Mouse (Mus musculus): ENCODE data around the gene Rasa3. TPM values are rescaled to one million over a fixed set of nuclear protein-coding genes. Genes with fewer than 3 reads are reported as not detected.
A peak's percentile ranks its signal among the peaks of the same experiment; 100 is the strongest.

Rasa3 gene
- 28.5 and 28.6 TPM in 2 replicates for polyA plus RNA-seq (2015; fragmentation: Nextera tagmentation; extraction: Ambion mirVana)

DNA sequence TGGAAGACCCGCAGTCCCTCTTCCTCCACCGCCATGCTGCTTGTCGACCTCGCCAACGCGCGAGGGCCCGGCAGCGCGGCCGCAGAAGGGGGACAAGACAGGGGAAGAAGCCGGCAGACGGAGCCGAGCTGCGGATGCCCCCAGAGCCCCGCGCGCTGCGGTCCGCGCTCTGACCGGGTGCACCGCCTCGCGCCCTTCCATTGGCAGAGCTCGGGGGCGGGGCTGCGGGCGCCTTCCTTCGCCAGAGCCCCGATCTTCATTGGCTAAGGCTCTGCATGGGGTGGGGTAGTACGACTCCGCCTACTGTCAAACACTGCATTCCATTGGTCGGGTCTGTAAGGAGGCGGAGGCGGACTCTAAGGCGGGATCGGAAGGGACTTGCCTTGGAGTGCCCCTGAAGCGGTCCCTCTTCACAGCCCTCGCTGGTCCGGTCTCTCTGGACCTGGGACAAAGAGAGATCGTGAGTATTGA is at the start of gene Rasa3:
Rasa3 (minus strand) TSS at position 191 of the 471 bp plus-strand sequence.
- peak; percentile 96 for ATAC-seq
- TF ChIP-seq CTCF (IDR thresholded peaks at IDR 0.05) (no peak), EP300 (IDR thresholded peaks at IDR 0.05) (no peak)
- peak; percentile 99 for DNase-seq (ENCODE audit: low spot score)
- peak within 1 kb of the TSS; percentile 96 for H3K27ac ChIP-seq (ENCODE audit: low read length)
- peak within 1 kb of the TSS; percentile 86 for H3K4me3 ChIP-seq (ENCODE audit: low read depth, low read length)
- no peaks in the 10 kb centered on the region for H3K9me3 ChIP-seq (ENCODE audit: low read length)
- H3K4me1 ChIP-seq (ENCODE audit: insufficient read depth, low read depth, low read length): peaks cover 14% of the 10 kb centered on the region; the same call in 1 of the 2 replicates
- H3K36me3 ChIP-seq (ENCODE audit: insufficient read depth, low read length): no peaks in the 10 kb centered on the region
- WGBS: 4% methylated on average over 29 of the region's 42 CpGs
- H3K9ac ChIP-seq (replicated peaks; ENCODE audit: low read depth): peak within 1 kb of the TSS; percentile 79
- H3K4me2 ChIP-seq (replicated peaks; ENCODE audit: low read depth, low read length): peak within 1 kb of the TSS; percentile 91
- H3K27me3 ChIP-seq (replicated peaks; ENCODE audit: insufficient read depth, low read length): no peaks in the 10 kb centered on the region

DNA sequence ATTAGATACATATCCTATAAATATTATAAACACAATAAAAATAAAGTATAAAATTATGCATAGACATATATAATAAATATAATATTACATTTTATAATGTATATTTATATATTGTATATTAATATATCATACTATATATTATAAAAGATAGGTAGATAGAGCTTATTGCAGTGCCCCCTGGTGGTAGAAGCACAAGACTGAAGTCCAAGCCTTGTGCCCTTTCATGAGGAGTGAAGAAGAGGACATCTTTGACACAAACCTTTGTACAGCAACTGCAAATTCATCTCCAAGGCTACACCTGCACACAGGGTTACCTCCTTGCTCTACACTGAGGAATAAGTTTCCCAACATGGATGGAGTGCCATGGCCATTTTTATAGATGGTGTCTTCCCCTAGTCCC is 48.3 kb upstream of the Rasa3 start:
- TF ChIP-seq EP300 (IDR thresholded peaks at IDR 0.05) (no peak), CTCF (IDR thresholded peaks at IDR 0.05) (peak; percentile 73)
- H3K9me3 ChIP-seq (ENCODE audit: low read length): no peaks in the 10 kb centered on the region
- peak; percentile 78 for DNase-seq (ENCODE audit: low spot score)
- H3K4me3 ChIP-seq (ENCODE audit: low read depth, low read length): no peak overlapping the region
- no peaks in the 10 kb centered on the region for H3K27me3 ChIP-seq (replicated peaks; ENCODE audit: insufficient read depth, low read length)
- no peak overlapping the region for H3K27ac ChIP-seq (ENCODE audit: low read length)
- no peak for ATAC-seq
- H3K36me3 ChIP-seq (ENCODE audit: insufficient read depth, low read length): no peaks in the 10 kb centered on the region
- H3K9ac ChIP-seq (replicated peaks; ENCODE audit: low read depth): no peak overlapping the region
- H3K4me2 ChIP-seq (replicated peaks; ENCODE audit: low read depth, low read length): no peak overlapping the region
- no peaks in the 10 kb centered on the region for H3K4me1 ChIP-seq (ENCODE audit: insufficient read depth, low read depth, low read length)

DNA sequence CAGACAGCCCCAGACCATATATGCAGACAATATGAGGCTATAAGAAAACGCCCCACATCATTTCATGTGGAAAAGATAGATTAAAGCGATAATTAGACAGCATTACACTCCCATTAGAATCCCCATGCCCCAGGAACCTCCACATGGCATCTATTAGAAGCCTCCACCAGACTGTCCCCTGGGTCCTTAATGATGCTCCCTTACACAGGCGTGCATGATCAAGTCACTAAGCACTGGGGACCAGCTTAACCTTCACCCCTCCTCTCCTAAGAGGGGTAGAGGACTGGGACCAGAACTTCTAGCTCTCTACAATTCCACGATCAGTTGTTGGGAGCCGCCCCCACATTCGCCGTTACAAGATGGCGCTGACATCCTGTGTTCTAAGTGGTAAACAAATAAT is 41.6 kb upstream of the Rasa3 start:
- ATAC-seq: no peak
- Histone ChIP-seq H3K9me3 (ENCODE audit: low read length) (no peaks in the 10 kb centered on the region), H3K27me3 (replicated peaks; ENCODE audit: insufficient read depth, low read length) (no peaks in the 10 kb centered on the region), H3K4me3 (ENCODE audit: low read depth, low read length) (no peak overlapping the region), H3K36me3 (ENCODE audit: insufficient read depth, low read length) (no peaks in the 10 kb centered on the region), H3K4me2 (replicated peaks; ENCODE audit: low read depth, low read length) (no peak overlapping the region), H3K9ac (replicated peaks; ENCODE audit: low read depth) (no peak overlapping the region), H3K27ac (ENCODE audit: low read length) (no peak overlapping the region), H3K4me1 (ENCODE audit: insufficient read depth, low read depth, low read length) (no peaks in the 10 kb centered on the region)
- 93% methylated on average over 8 of the region's 8 CpGs for WGBS
- TF ChIP-seq CTCF (IDR thresholded peaks at IDR 0.05) (no peak), EP300 (IDR thresholded peaks at IDR 0.05) (no peak)
- DNase-seq (ENCODE audit: low spot score): no peak

DNA sequence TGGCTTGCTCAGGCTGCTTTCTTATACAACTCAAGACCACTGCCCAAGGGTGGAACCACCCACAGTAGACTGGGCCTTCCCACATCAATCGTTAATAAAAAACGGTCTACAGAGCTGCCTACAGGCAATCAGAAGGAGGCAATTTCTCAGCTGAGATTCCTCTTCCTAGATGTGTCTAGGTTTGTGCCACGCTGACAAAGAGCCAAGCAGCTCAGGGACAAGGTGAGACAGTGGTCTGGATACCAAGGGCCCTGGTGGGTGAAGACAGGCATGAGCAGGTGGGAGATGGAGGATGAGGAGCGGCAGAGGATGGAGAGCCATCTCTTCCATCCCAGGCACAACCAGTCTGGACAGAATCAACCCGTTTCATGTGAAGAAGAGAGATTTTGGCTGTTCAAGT is 31.1 kb upstream of the Rasa3 start:
- H3K9me3 ChIP-seq (ENCODE audit: low read length): no peaks in the 10 kb centered on the region
- DNase-seq (ENCODE audit: low spot score) (no peak), ATAC-seq (no peak)
- H3K36me3 ChIP-seq (ENCODE audit: insufficient read depth, low read length): no peaks in the 10 kb centered on the region
- H3K4me1 ChIP-seq (ENCODE audit: insufficient read depth, low read depth, low read length): no peaks in the 10 kb centered on the region
- no peaks in the 10 kb centered on the region for H3K27me3 ChIP-seq (replicated peaks; ENCODE audit: insufficient read depth, low read length)
- 89% methylated on average over 5 of the region's 5 CpGs for WGBS
- H3K9ac ChIP-seq (replicated peaks; ENCODE audit: low read depth): no peak overlapping the region
- H3K27ac ChIP-seq (ENCODE audit: low read length): no peak overlapping the region
- no peak overlapping the region for H3K4me3 ChIP-seq (ENCODE audit: low read depth, low read length)
- no peak overlapping the region for H3K4me2 ChIP-seq (replicated peaks; ENCODE audit: low read depth, low read length)
- no peak for TF ChIP-seq EP300 (IDR thresholded peaks at IDR 0.05)
- no peak for TF ChIP-seq CTCF (IDR thresholded peaks at IDR 0.05)

DNA sequence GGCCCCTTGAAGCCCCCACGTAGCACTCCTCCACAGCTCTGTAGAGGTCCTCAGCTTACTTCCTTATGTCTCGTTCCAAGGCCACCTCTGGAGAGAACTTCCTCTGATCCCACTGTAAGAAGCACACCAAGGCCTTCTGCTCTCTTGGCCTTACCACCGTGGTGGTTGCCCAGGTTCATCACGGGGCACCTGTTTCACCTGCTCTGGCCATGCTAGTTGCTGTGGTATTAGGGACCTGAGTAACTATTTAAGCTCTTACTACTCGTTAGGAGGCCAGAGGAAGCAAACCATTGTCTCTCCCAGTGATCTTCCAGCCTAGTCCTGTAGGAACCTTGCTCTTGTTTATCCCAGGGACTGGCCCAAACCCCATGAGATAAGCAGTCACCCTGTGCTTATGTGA is 29.5 kb upstream of the Rasa3 start:
- TF ChIP-seq EP300 (IDR thresholded peaks at IDR 0.05) (no peak), CTCF (IDR thresholded peaks at IDR 0.05) (no peak)
- WGBS: 79% methylated on average over 5 of the region's 5 CpGs

DNA sequence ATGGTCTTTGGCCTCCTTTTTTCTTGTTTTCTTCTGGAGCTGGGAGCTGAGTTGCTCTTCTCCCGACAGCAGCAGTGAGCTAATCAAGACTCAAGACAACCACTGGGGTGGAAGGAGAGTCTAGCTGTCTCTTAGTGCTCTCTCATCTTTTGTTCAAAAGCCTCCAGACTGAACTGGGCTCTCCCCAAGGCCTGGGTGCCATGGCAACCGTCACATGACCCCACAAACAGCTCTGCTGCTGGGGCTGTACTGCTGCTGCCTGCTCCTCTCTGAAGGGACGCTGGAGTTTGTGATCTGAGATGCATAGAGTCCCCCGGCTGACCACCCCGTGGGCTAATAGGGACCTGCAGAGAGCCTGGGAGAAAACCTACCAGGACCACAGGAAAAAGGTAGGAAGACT is 28.3 kb upstream of the Rasa3 start, which contains the start of gene Cfap97d2:
Cfap97d2 (plus strand) TSS at position 222 of the 400 bp plus-strand sequence.
- peak; percentile 36 for DNase-seq (ENCODE audit: low spot score)
- WGBS: 18% methylated on average over 5 of the region's 5 CpGs
- Histone ChIP-seq H3K4me3 (ENCODE audit: low read depth, low read length) (no peak within 1 kb of the TSS), H3K36me3 (ENCODE audit: insufficient read depth, low read length) (no peaks in the 10 kb centered on the region), H3K9ac (replicated peaks; ENCODE audit: low read depth) (no peak within 1 kb of the TSS), H3K4me2 (replicated peaks; ENCODE audit: low read depth, low read length) (no peak within 1 kb of the TSS), H3K4me1 (ENCODE audit: insufficient read depth, low read depth, low read length) (no peaks in the 10 kb centered on the region), H3K27ac (ENCODE audit: low read length) (no peak within 1 kb of the TSS), H3K9me3 (ENCODE audit: low read length) (no peaks in the 10 kb centered on the region), H3K27me3 (replicated peaks; ENCODE audit: insufficient read depth, low read length) (no peaks in the 10 kb centered on the region)
- TF ChIP-seq EP300 (IDR thresholded peaks at IDR 0.05) (no peak), CTCF (IDR thresholded peaks at IDR 0.05) (no peak)
- peak; percentile 56 for ATAC-seq

More for the DNA sequence above, 29.5 kb upstream of the Rasa3 start:
- Histone ChIP-seq H3K27ac (ENCODE audit: low read length) (no peak overlapping the region), H3K4me2 (replicated peaks; ENCODE audit: low read depth, low read length) (no peak overlapping the region), H3K4me3 (ENCODE audit: low read depth, low read length) (no peak overlapping the region), H3K9ac (replicated peaks; ENCODE audit: low read depth) (no peak overlapping the region), H3K36me3 (ENCODE audit: insufficient read depth, low read length) (no peaks in the 10 kb centered on the region), H3K9me3 (ENCODE audit: low read length) (no peaks in the 10 kb centered on the region), H3K4me1 (ENCODE audit: insufficient read depth, low read depth, low read length) (no peaks in the 10 kb centered on the region), H3K27me3 (replicated peaks; ENCODE audit: insufficient read depth, low read length) (no peaks in the 10 kb centered on the region)
- ATAC-seq (no peak), DNase-seq (ENCODE audit: low spot score) (no peak)

DNA sequence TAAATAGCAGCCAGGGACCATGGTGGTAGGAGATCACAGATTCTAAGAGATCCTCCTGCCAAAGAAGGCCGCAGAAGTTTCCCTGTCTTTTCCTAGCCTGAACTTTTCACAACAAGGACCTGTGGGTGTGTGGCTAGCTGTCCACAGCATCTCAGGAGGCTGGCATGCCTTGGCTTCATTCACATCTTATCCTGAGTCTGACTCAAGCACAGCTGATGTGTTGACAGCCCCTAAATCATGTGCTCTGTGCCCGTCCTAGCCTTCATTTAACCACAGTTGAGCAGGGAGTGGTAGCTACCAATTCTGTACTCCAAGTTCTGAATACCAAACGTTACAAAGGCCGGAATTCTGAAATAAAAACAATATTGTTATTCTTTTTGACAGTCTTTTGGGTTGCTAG is 26.9 kb upstream of the Rasa3 start:
- no peak for ATAC-seq

More for the DNA sequence above, 26.9 kb upstream of the Rasa3 start:
- WGBS: 76% methylated on average over 4 of the region's 4 CpGs
- Histone ChIP-seq H3K27ac (ENCODE audit: low read length) (no peak overlapping the region), H3K9me3 (ENCODE audit: low read length) (no peaks in the 10 kb centered on the region), H3K9ac (replicated peaks; ENCODE audit: low read depth) (no peak overlapping the region), H3K36me3 (ENCODE audit: insufficient read depth, low read length) (no peaks in the 10 kb centered on the region), H3K4me1 (ENCODE audit: insufficient read depth, low read depth, low read length) (no peaks in the 10 kb centered on the region), H3K4me2 (replicated peaks; ENCODE audit: low read depth, low read length) (no peak overlapping the region), H3K27me3 (replicated peaks; ENCODE audit: insufficient read depth, low read length) (no peaks in the 10 kb centered on the region), H3K4me3 (ENCODE audit: low read depth, low read length) (no peak overlapping the region)
- no peak for DNase-seq (ENCODE audit: low spot score)
- TF ChIP-seq CTCF (IDR thresholded peaks at IDR 0.05) (no peak), EP300 (IDR thresholded peaks at IDR 0.05) (no peak)

All from lung, postnatal 0 days (tissue).